Mouse (Mus musculus): ENCODE measurements around the gene Ano4. TPM values are rescaled to one million over a fixed set of nuclear protein-coding genes. Genes with fewer than 3 reads are reported as not detected.

Ano4 gene
- polyA plus RNA-seq, 1 experiment from 2014 or later = 1.1 TPM

DNA sequence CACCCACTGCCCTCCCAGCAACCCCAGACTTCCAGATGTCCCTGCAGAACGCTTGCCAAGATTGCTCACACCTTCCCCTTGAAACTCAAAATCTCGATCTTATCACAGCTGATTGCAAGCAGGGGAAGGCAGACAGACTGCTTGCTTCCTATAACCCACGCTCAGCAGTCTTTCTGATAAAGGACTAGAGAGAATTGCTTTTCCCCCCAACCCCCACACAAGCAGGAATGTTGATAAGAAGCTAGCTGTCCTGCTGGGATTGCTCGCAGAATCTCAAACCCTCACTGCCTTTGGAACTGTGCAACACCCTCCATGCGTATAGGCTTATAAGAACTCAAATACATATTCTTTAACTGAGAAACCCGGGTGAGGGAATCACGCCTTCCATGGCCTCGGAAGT lies 846 bp downstream of the Ano4 start:
- Histone ChIP-seq H3K4me1 (peaks cover 10% of the 10 kb centered on the region), H3K27ac (no peak overlapping the region), H3K36me3 (no peaks in the 10 kb centered on the region), H3K9me3 (replicated peaks) (no peaks in the 10 kb centered on the region), H3K27me3 (ENCODE audit: low read depth, poor library complexity, severe bottlenecking) (peaks cover 56% of the 10 kb centered on the region), H3K4me3 (no peak overlapping the region)
- WGBS = 18% methylated on average over 8 of the region's 8 CpGs
- DNase-seq (ENCODE audit: low spot score) = no peak

DNA sequence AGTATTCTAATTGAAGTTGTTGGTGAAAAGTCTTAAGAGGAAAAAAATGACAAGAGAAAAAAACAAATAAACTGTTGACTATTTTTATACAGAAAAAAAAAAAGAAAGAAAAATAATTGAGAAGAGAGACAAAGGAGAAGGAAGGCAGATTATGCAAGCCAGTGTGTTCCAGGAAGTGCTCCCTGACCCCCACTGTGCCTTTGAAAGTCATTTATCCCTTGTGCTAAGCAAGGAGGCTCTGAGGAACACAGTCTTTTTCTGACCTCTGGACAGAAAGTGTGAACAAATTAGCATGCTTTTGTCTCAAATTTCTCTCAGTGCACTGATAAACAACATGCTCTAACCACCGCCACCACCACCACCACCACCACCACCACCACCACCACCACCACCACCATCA lies 14.3 kb downstream of the Ano4 start:
- Histone ChIP-seq H3K27ac (no peak overlapping the region), H3K4me3 (no peak overlapping the region), H3K4me1 (no peaks in the 10 kb centered on the region), H3K9me3 (replicated peaks) (no peaks in the 10 kb centered on the region), H3K27me3 (ENCODE audit: low read depth, poor library complexity, severe bottlenecking) (no peaks in the 10 kb centered on the region), H3K36me3 (no peaks in the 10 kb centered on the region)
- 90% methylated on average over 1 of the region's 1 CpGs for WGBS
- DNase-seq (ENCODE audit: low spot score) = no peak

GRCm38 (mm10) chr10:89329806-89330205 lies 14.8 kb downstream of the Ano4 start:
- H3K4me1 ChIP-seq = no peaks in the 10 kb centered on the region
- H3K4me3 ChIP-seq = no peak overlapping the region
- H3K27me3 ChIP-seq (ENCODE audit: low read depth, poor library complexity, severe bottlenecking) = no peaks in the 10 kb centered on the region
- DNase-seq (ENCODE audit: low spot score) = no peak
- no peak overlapping the region for H3K27ac ChIP-seq
- 86% methylated on average over 8 of the region's 8 CpGs for WGBS
- no peaks in the 10 kb centered on the region for H3K36me3 ChIP-seq
- no peaks in the 10 kb centered on the region for H3K9me3 ChIP-seq (replicated peaks)

GRCm38 (mm10) chr10:89328876-89329275 lies 15.7 kb downstream of the Ano4 start:
- no peaks in the 10 kb centered on the region for H3K36me3 ChIP-seq
- no peak overlapping the region for H3K27ac ChIP-seq
- WGBS = 79% methylated on average over 8 of the region's 8 CpGs
- no peaks in the 10 kb centered on the region for H3K27me3 ChIP-seq (ENCODE audit: low read depth, poor library complexity, severe bottlenecking)
- H3K9me3 ChIP-seq (replicated peaks) = no peaks in the 10 kb centered on the region
- H3K4me1 ChIP-seq = no peaks in the 10 kb centered on the region
- DNase-seq (ENCODE audit: low spot score) = no peak
- H3K4me3 ChIP-seq = no peak overlapping the region

GRCm38 (mm10) chr10:89327004-89327511 lies 17.5 kb downstream of the Ano4 start:
- H3K4me3 ChIP-seq = no peak overlapping the region
- H3K4me1 ChIP-seq = no peaks in the 10 kb centered on the region
- H3K27ac ChIP-seq = no peak overlapping the region
- DNase-seq (ENCODE audit: low spot score) = peak; percentile 82
- H3K9me3 ChIP-seq (replicated peaks) = no peaks in the 10 kb centered on the region
- no peaks in the 10 kb centered on the region for H3K27me3 ChIP-seq (ENCODE audit: low read depth, poor library complexity, severe bottlenecking)
- 39% methylated on average over 15 of the region's 15 CpGs for WGBS
- H3K36me3 ChIP-seq = no peaks in the 10 kb centered on the region

- no peaks in the 10 kb centered on the region for H3K9me3 ChIP-seq (replicated peaks)
- H3K27ac ChIP-seq = no peak overlapping the region
- DNase-seq (ENCODE audit: low spot score) = no peak
- H3K4me3 ChIP-seq = no peak overlapping the region
- 90% methylated on average over 5 of the region's 5 CpGs for WGBS
- no peaks in the 10 kb centered on the region for H3K4me1 ChIP-seq
- no peaks in the 10 kb centered on the region for H3K36me3 ChIP-seq
- no peaks in the 10 kb centered on the region for H3K27me3 ChIP-seq (ENCODE audit: low read depth, poor library complexity, severe bottlenecking)
Measured at GRCm38 (mm10) chr10:89326383-89326782, 18.2 kb downstream of the Ano4 start.

DNA sequence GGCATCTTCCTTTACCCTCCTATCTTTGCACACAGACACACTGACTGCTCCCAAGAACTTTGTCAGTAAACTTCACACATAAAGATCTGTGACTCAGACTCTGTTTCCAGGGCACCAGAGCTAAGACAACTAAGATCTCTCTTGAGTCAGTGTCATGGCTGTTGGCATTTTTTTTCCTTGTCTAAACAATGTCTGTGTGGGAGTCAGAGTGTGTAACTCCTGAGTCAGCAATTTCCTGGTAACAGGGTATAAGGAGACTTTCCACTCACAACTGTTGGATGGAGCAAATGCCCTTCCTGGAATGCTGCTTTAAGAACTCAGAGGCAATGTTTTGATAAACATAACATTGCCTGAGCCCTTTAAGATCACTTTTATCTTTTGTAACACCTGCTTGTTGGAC lies 37.0 kb downstream of the Ano4 start:
- Histone ChIP-seq H3K27ac (no peak overlapping the region), H3K4me1 (no peaks in the 10 kb centered on the region), H3K27me3 (ENCODE audit: low read depth, poor library complexity, severe bottlenecking) (no peaks in the 10 kb centered on the region), H3K36me3 (no peaks in the 10 kb centered on the region), H3K9me3 (replicated peaks) (no peaks in the 10 kb centered on the region), H3K4me3 (no peak overlapping the region)
- no peak for DNase-seq (ENCODE audit: low spot score)

DNA sequence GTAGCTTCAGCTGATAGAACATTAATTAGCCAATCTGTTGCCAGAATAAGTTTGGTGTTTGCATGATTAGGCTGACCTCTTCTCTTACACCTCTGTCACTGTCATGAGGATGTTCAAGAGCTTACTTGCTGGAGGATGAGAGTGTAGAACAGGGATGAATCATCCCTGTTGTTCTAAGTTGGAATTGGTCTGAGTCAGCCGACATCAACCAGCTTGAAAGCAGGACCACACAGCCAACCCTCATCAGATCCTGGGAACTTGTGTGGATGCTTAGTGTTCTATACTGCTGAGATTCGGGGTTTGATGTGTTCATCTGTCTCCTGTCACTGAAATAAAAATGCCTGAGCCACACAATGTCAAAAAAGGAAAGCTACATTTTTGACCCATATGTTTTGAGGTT lies 44.2 kb downstream of the Ano4 start:
- no peaks in the 10 kb centered on the region for H3K4me1 ChIP-seq
- no peaks in the 10 kb centered on the region for H3K36me3 ChIP-seq
- H3K27me3 ChIP-seq (ENCODE audit: low read depth, poor library complexity, severe bottlenecking) = no peaks in the 10 kb centered on the region
- WGBS = 77% methylated on average over 2 of the region's 2 CpGs
- no peak overlapping the region for H3K4me3 ChIP-seq
- H3K9me3 ChIP-seq (replicated peaks) = no peaks in the 10 kb centered on the region
- no peak for DNase-seq (ENCODE audit: low spot score)
- no peak overlapping the region for H3K27ac ChIP-seq

- Histone ChIP-seq H3K4me1 (no peaks in the 10 kb centered on the region), H3K9me3 (replicated peaks) (no peaks in the 10 kb centered on the region), H3K36me3 (no peaks in the 10 kb centered on the region), H3K27ac (no peak overlapping the region), H3K4me3 (no peak overlapping the region), H3K27me3 (ENCODE audit: low read depth, poor library complexity, severe bottlenecking) (no peaks in the 10 kb centered on the region)
- 76% methylated on average over 3 of the region's 3 CpGs for WGBS
- DNase-seq (ENCODE audit: low spot score) = no peak
Measured at GRCm38 (mm10) chr10:89292784-89293183, 51.8 kb downstream of the Ano4 start.

DNA sequence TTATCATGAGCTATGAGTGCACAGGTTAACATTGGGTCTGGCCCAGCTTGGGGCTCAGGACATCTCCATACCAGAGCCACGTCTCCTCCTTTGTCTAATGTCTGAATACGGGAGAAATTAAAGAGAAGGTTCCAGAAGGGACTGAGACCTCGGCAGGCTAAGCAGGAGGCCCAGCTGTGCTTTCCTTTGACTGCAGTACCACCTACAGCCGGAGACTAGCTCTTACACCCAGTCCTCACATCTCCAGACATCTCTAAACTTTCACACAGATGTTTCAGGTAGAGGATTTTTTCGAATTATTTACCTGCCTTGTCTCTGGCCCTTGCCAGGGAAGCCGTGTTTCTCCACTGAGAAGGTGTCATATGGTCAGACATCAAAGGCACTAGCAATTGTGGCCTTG lies 53.9 kb downstream of the Ano4 start:
- Histone ChIP-seq H3K36me3 (no peaks in the 10 kb centered on the region), H3K4me1 (no peaks in the 10 kb centered on the region), H3K27me3 (ENCODE audit: low read depth, poor library complexity, severe bottlenecking) (no peaks in the 10 kb centered on the region), H3K9me3 (replicated peaks) (no peaks in the 10 kb centered on the region), H3K27ac (no peak overlapping the region), H3K4me3 (no peak overlapping the region)
- 77% methylated on average over 6 of the region's 6 CpGs for WGBS
- no peak for DNase-seq (ENCODE audit: low spot score)

GRCm38 (mm10) chr10:89289290-89289689 lies 55.3 kb downstream of the Ano4 start:
- WGBS = 89% methylated on average over 4 of the region's 4 CpGs
- Histone ChIP-seq H3K9me3 (replicated peaks) (no peaks in the 10 kb centered on the region), H3K36me3 (no peaks in the 10 kb centered on the region), H3K4me1 (no peaks in the 10 kb centered on the region), H3K27ac (no peak overlapping the region), H3K4me3 (no peak overlapping the region), H3K27me3 (ENCODE audit: low read depth, poor library complexity, severe bottlenecking) (no peaks in the 10 kb centered on the region)
- DNase-seq (ENCODE audit: low spot score) = no peak

- H3K9me3 ChIP-seq (replicated peaks) = no peaks in the 10 kb centered on the region
- no peak for DNase-seq (ENCODE audit: low spot score)
- WGBS = 89% methylated on average over 5 of the region's 5 CpGs
Measured at GRCm38 (mm10) chr10:89280402-89280801, 64.2 kb downstream of the Ano4 start.

DNA sequence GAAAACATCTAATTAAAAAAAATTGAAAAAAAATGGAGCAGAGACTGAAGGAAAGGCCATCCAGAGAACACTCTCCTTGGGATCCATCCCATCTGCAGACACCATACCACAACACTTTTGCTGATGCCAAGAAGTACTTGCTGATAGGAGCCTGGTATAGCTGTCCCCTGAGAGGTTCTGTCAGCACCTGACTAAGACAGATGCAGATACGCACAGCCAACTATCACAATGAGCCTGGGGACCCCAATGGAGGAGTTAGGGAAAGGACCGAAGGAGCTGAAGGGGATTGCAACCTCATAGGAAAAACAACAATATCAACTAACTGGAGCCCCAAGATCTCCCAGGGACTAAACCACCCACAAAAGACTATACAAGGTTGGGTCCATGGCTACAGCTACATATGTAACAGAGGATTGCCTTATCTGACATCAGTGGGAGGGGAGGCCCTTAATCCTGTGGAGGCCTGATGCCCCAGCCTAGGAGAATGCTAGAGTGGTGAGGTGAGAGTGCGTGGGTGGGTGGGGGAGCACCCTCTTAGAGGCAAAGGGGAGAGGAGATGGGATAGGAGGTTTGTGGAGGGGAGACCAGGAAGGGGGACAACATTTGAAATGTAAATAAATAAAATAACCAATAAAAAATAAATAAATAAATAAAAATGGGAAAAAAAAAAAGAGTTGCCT lies 71.4 kb downstream of the Ano4 start:
- H3K4me1 ChIP-seq = no peaks in the 10 kb centered on the region
- no peaks in the 10 kb centered on the region for H3K27me3 ChIP-seq (ENCODE audit: low read depth, poor library complexity, severe bottlenecking)
- WGBS = 99% methylated on average over 3 of the region's 3 CpGs
- no peaks in the 10 kb centered on the region for H3K36me3 ChIP-seq
- no peak for DNase-seq (ENCODE audit: low spot score)
- no peak overlapping the region for H3K27ac ChIP-seq
- H3K4me3 ChIP-seq = no peak overlapping the region
- H3K9me3 ChIP-seq (replicated peaks) = no peaks in the 10 kb centered on the region

More at GRCm38 (mm10) chr10:89280402-89280801, 64.2 kb downstream of the Ano4 start:
- H3K27ac ChIP-seq = no peak overlapping the region
- H3K4me3 ChIP-seq = no peak overlapping the region
- H3K4me1 ChIP-seq = no peaks in the 10 kb centered on the region
- no peaks in the 10 kb centered on the region for H3K27me3 ChIP-seq (ENCODE audit: low read depth, poor library complexity, severe bottlenecking)
- no peaks in the 10 kb centered on the region for H3K36me3 ChIP-seq

GRCm38 (mm10) chr10:89267312-89267711 lies 77.2 kb downstream of the Ano4 start:
- 80% methylated on average over 3 of the region's 3 CpGs for WGBS
- H3K36me3 ChIP-seq = no peaks in the 10 kb centered on the region
- no peak overlapping the region for H3K27ac ChIP-seq
- H3K27me3 ChIP-seq (ENCODE audit: low read depth, poor library complexity, severe bottlenecking) = no peaks in the 10 kb centered on the region
- DNase-seq (ENCODE audit: low spot score) = no peak
- H3K9me3 ChIP-seq (replicated peaks) = no peaks in the 10 kb centered on the region
- no peaks in the 10 kb centered on the region for H3K4me1 ChIP-seq
- H3K4me3 ChIP-seq = no peak overlapping the region

Measured in limb, embryonic 10.5 days (tissue).